Mouse (Mus musculus) forebrain, embryonic 14.5 days (tissue): ENCODE data around the gene Carmil1. TPM values are rescaled to one million over a fixed set of nuclear protein-coding genes. Genes with fewer than 3 reads are reported as not detected.

ENCODE experiments used
- ATAC-seq: fragments of 200-750 bp; cut with Nextera tagmentation; 2 replicates; pipeline ENCODE4 v1.8.0; 2017; ENCODE audit warnings: mild to moderate bottlenecking, moderate library complexity
- DNase-seq: peaks from one replicate; pipeline ENCODE4 v3.0.0-alpha.2; 2015; ENCODE audit warnings: low spot score
- H3K27ac ChIP-seq: fragments of 300-500 bp; sonication (generic); 2 replicates; pipeline ENCODE4 v1.5.1; 2014; ENCODE audit warnings: low read depth, mild to moderate bottlenecking, control low read depth, low read length, moderate library complexity
- H3K27me3 ChIP-seq: fragments of 300-500 bp; sonication (generic); replicated peaks from 2 replicates; pipeline ENCODE4 v1.6.1; 2014; ENCODE audit warnings: low read length, control low read depth, mixed read lengths; ENCODE audit not compliant: control insufficient read depth, insufficient read depth
- H3K36me3 ChIP-seq: fragments of 300-500 bp; sonication (generic); 2 replicates; pipeline ENCODE4 v1.6.1; 2014; ENCODE audit warnings: low read length, control low read depth; ENCODE audit not compliant: control insufficient read depth, insufficient read depth
- H3K4me1 ChIP-seq: fragments of 300-500 bp; sonication (generic); 2 replicates; pipeline ENCODE4 v1.6.1; 2014; ENCODE audit warnings: antibody characterized with exemption, low read length, control low read depth; ENCODE audit not compliant: control insufficient read depth, insufficient read depth
- H3K4me2 ChIP-seq: fragments of 300-500 bp; sonication (generic); 2 replicates; pipeline ENCODE4 v1.6.1; 2014; ENCODE audit warnings: mild to moderate bottlenecking, control low read depth, low read length
- H3K4me3 ChIP-seq: fragments of 300-500 bp; sonication (generic); 2 replicates; pipeline ENCODE4 v1.5.1; 2014; ENCODE audit warnings: low read depth, low read length, control low read depth
- H3K9ac ChIP-seq: fragments of 300-500 bp; sonication (generic); 2 replicates; pipeline ENCODE4 v1.6.1; 2014; ENCODE audit warnings: mild to moderate bottlenecking, low read length, control low read depth, moderate library complexity
- H3K9me3 ChIP-seq: fragments of 300-500 bp; sonication (generic); replicated peaks from 2 replicates; pipeline ENCODE4 v1.6.1; 2016; ENCODE audit warnings: low read length, control low read depth, mixed read lengths; ENCODE audit not compliant: control insufficient read depth
- WGBS: fragments of 180-500 bp; shearing (Covaris S2); extraction: QIAGEN DNeasy Blood & Tissue Kit; methylation state at CpG from one replicate; pipeline ENCODE4 v1.1.7; 2014; 5-methylcytosine and 5-hydroxymethylcytosine counted together
- polyA plus RNA-seq: library from polyadenylated mRNA; unstranded; fragments of >200 nt; fragmentation: Nextera tagmentation; extraction: Ambion mirVana; gene quantifications from 2 replicates; pipeline ENCODE4 v1.2.1, GENCODE M21; 2014

Gene Carmil1
- polyA plus RNA-seq, 1 experiment from 2014 or later, result 14.5 TPM

DNA sequence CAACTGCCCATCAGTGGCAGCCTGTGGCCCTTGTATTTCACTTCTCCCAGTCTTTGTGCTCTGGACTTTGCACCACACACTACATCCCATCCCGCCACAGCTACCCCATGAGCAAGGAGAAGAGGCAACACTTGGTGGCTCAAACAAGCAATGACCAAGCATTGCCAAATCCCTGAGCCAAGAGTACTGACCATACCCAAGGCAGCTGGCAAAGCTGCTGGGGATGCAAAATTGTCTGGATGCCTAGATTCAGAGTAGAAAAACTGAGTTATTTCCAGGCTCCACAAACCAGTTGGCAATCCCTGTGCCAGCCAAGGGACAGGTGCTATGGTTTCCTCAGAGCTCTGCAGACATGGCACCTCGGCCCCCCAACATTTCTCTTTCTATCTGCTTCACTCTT, 279.5 kb downstream of the Carmil1 start:
- Histone ChIP-seq H3K4me3 (no peak overlapping the region), H3K4me1 (no peaks in the 10 kb centered on the region), H3K36me3 (no peaks in the 10 kb centered on the region), H3K9me3 (no peaks in the 10 kb centered on the region), H3K27ac (no peak overlapping the region), H3K4me2 (no peak overlapping the region), H3K9ac (no peak overlapping the region), H3K27me3 (no peaks in the 10 kb centered on the region)
- 84% methylated on average over 2 of the region's 2 CpGs for WGBS
- ATAC-seq (no peak), DNase-seq (no peak)

DNA sequence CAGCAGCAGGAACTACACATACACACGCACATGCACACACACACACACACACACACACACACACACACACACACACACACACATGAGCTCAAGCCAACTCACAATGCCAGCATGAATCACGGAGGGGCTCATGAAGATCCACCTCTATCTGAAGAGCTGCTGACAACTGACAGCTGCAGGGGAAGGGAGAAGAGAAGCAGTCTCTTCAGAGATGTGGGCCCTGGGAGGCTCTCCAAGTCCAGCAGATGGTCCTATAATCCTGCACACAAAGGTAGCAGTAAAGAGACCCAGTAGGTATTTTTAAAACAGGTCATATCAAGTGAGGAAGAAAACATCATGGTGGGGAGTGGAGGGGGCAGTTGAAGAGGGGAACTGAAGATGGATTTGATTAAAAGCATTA, 281.8 kb downstream of the Carmil1 start:
- H3K9me3 ChIP-seq, result no peaks in the 10 kb centered on the region
- H3K4me3 ChIP-seq, result no peak overlapping the region
- WGBS, result 61% methylated on average over 2 of the region's 2 CpGs
- no peaks in the 10 kb centered on the region for H3K36me3 ChIP-seq
- H3K4me1 ChIP-seq, result no peaks in the 10 kb centered on the region; the same call in 1 of the 2 replicates
- H3K4me2 ChIP-seq, result no peak overlapping the region
- DNase-seq, result peak; percentile 35
- ATAC-seq, result peak; percentile 26; the same call in 1 of the 2 replicates
- no peak overlapping the region for H3K27ac ChIP-seq
- H3K9ac ChIP-seq, result no peak overlapping the region
- H3K27me3 ChIP-seq, result no peaks in the 10 kb centered on the region

DNA sequence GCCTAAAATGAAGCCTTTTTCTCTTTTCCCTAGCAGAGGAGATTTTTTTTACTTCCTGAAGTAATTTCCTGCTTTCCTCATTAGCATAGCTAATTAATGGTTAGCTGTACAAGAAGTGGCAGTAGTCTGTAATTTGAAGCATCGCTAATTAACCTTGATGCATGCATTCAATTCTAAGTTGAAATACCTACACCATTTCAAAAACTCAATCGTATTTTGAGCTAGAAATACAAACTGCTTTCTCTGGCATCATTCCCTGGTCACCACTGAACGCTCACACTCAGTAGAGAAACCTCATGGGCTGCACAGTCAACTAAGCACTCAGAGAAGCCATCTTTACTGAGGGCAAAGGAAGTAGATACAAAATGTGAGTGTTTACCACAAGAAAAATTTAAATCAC, 285.8 kb downstream of the Carmil1 start:
- H3K9ac ChIP-seq, result no peak overlapping the region
- DNase-seq, result peak; percentile 55
- H3K36me3 ChIP-seq, result no peaks in the 10 kb centered on the region
- no peak overlapping the region for H3K27ac ChIP-seq
- peaks cover 24% of the 10 kb centered on the region; the same call in 1 of the 2 replicates for H3K27me3 ChIP-seq
- WGBS, result 20% methylated on average over 3 of the region's 3 CpGs
- no peak overlapping the region for H3K4me3 ChIP-seq
- ATAC-seq, result peak; percentile 18; the same call in 1 of the 2 replicates
- H3K4me1 ChIP-seq, result peaks cover 9% of the 10 kb centered on the region; the same call in 1 of the 2 replicates
- no peak overlapping the region for H3K4me2 ChIP-seq
- no peaks in the 10 kb centered on the region for H3K9me3 ChIP-seq

DNA sequence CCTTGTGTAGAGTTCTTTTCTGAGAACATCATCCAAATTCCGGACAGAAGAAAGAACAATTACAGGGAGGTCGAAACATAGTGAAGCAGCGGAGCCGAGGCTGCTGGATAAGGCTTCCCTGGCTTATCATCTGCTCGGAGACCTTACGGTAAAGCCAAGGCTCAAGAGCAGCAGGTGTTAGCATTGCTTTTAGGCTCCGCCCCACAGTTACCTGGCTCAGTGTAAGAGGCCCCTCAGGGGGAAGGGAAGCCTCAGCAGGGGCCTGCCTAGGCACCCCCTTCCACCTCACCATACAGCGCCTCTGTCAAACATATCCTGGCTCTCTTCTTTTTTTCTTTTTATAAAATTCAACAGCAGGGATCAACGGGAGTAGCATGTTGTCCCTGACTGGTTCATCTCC, 286.6 kb downstream of the Carmil1 start:
- Histone ChIP-seq H3K4me1 (peaks cover 9% of the 10 kb centered on the region; the same call in 1 of the 2 replicates), H3K4me2 (no peak overlapping the region), H3K27me3 (peaks cover 24% of the 10 kb centered on the region; the same call in 1 of the 2 replicates), H3K4me3 (no peak overlapping the region), H3K9me3 (no peaks in the 10 kb centered on the region), H3K27ac (no peak overlapping the region), H3K9ac (no peak overlapping the region), H3K36me3 (no peaks in the 10 kb centered on the region)
- no peak for ATAC-seq
- no peak for DNase-seq
- 15% methylated on average over 9 of the region's 9 CpGs for WGBS

DNA sequence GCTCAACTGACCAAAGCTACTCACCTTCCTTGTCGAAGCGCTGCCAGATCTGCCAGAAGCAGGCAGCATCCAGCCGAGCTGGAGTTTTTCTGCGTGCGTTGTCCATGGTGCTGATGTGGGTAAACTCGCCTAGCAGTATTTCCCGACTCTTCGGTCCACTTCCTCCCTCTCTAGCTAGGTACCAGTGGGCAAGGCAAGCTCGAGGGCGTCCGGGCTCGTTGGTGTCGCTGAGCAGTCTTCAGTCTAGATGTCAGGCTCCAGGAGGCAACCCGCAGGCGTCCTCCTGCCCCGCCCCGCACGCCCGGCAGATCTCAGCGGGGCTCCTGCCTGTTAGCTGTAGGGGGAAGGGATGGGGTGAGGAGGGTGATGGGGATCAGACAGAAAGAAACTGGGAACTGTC, 289.7 kb downstream of the Carmil1 start, which contains the start of gene Scgn:
Gene Scgn (minus strand): TSS at position 287 of the 400 bp plus-strand sequence.
- peak; percentile 66 for DNase-seq

DNA sequence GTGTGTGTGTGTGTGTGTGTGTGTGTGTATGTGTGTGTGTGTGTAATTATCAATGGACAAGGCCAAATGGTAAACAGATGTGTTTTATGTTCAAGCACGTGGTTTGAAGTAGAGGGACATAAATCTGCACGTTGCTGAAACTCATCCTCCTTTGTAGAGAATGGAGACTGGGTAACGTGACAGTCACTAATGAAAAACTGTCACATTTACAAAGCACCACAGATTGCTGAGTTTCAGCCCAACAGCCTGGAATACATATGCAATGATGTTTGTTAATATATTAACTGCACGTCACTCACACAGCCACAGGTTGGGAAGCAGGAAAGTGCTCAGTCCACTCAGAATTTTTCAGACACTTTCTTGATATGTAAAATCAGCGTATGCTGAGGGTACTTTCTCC, 290.1 kb downstream of the Carmil1 start:
- Histone ChIP-seq H3K4me2 (peak overlapping the region; percentile 51), H3K27ac (no peak overlapping the region), H3K4me1 (peaks cover 9% of the 10 kb centered on the region; the same call in 1 of the 2 replicates), H3K36me3 (no peaks in the 10 kb centered on the region), H3K9me3 (no peaks in the 10 kb centered on the region), H3K27me3 (peaks cover 24% of the 10 kb centered on the region; the same call in 1 of the 2 replicates), H3K4me3 (no peak overlapping the region), H3K9ac (no peak overlapping the region)
- WGBS, result 29% methylated on average over 5 of the region's 5 CpGs
- ATAC-seq (peak; percentile 69; the same call in 1 of the 2 replicates), DNase-seq (peak; percentile 51)

More for the DNA sequence above, 289.7 kb downstream of the Carmil1 start, which contains the start of gene Scgn:
- Histone ChIP-seq H3K36me3 (no peaks in the 10 kb centered on the region), H3K27me3 (peaks cover 24% of the 10 kb centered on the region; the same call in 1 of the 2 replicates), H3K4me2 (peak within 1 kb of the TSS; percentile 51), H3K4me1 (peaks cover 9% of the 10 kb centered on the region; the same call in 1 of the 2 replicates), H3K9ac (0 out of 2 replicates have a peak within 1 kb of the TSS, but pooled peaks have one; percentile 21), H3K4me3 (peak within 1 kb of the TSS; percentile 14; the same call in 1 of the 2 replicates), H3K9me3 (no peaks in the 10 kb centered on the region), H3K27ac (no peak within 1 kb of the TSS)
- peak; percentile 38; the same call in 1 of the 2 replicates for ATAC-seq
- WGBS, result under 1% methylated on average over 20 of the region's 20 CpGs

DNA sequence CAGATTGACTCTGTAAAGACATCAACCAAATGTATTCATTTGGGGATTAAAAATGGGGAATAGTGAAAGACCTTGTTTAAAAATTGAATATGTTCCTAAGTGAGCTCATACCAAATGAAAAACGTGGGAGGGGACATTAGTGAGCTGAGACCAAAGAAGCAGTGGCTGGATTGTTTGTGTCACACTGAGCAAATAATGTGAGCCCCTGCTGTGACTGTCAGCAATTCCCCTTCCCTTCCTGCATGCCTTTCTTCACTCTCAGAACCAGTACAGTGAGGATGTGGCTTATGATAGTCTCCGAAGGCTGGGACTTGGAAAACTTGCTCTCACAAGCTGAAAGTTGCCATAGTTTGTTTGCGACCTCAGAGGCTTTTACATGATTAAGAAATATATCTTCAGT, 295.5 kb downstream of the Carmil1 start:
- Histone ChIP-seq H3K4me2 (no peak overlapping the region), H3K9me3 (no peaks in the 10 kb centered on the region), H3K27me3 (no peaks in the 10 kb centered on the region), H3K36me3 (no peaks in the 10 kb centered on the region), H3K9ac (no peak overlapping the region), H3K4me3 (no peak overlapping the region), H3K27ac (no peak overlapping the region), H3K4me1 (no peaks in the 10 kb centered on the region)
- WGBS, result 38% methylated on average over 3 of the region's 3 CpGs
- DNase-seq, result peak; percentile 24
- no peak for ATAC-seq

DNA sequence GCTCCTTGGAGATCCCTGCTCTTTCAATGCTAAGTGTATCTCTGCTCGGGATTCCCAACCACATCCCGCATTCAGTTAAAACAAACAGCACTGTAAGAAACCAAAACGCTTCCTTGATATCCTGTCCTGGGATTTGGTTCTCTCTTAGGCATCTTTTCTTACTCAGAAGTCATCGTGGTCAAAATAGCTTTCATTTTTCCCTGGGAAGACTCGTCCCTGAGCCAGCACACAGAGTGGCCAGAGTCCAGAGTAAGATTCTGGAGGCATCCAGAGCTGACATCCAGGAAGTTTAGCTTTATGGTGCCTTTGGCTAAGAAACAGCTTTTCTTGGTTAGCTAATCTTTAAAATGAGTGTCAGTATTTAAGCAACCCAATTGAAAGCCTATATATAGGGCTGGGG, 308.3 kb downstream of the Carmil1 start:
- H3K4me3 ChIP-seq, result no peak overlapping the region
- 79% methylated on average over 5 of the region's 5 CpGs for WGBS
- ATAC-seq (no peak), DNase-seq (no peak)
- no peak overlapping the region for H3K9ac ChIP-seq
- no peak overlapping the region for H3K27ac ChIP-seq
- H3K4me1 ChIP-seq, result no peaks in the 10 kb centered on the region
- no peaks in the 10 kb centered on the region for H3K27me3 ChIP-seq
- no peaks in the 10 kb centered on the region for H3K36me3 ChIP-seq
- no peak overlapping the region for H3K4me2 ChIP-seq
- H3K9me3 ChIP-seq, result no peaks in the 10 kb centered on the region

DNA sequence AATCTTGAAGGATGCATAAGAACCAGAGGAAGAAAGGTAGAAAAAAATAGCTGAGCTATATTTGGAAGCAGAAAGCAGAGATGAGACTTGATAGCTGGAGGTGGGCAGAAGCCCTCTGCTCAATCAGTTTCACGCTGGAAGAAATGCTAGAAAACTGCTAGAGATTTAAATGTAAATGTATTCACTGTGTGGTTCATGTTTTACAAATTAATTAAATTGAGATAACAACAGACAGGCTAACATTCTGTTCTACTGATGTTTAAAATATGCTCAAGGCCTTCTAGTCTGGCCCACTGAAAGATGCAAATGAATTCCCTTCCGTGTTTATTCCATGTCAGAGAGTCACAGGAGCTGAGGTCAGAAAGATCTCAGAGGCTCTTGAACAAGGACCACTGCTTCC, 308.7 kb downstream of the Carmil1 start:
- H3K4me2 ChIP-seq, result no peak overlapping the region
- ATAC-seq (peak; percentile 37; the same call in 1 of the 2 replicates), DNase-seq (peak; percentile 44)
- H3K27ac ChIP-seq, result no peak overlapping the region
- no peaks in the 10 kb centered on the region for H3K9me3 ChIP-seq
- no peaks in the 10 kb centered on the region for H3K4me1 ChIP-seq
- WGBS, result 71% methylated on average over 2 of the region's 2 CpGs
- no peaks in the 10 kb centered on the region for H3K27me3 ChIP-seq
- no peak overlapping the region for H3K9ac ChIP-seq
- no peaks in the 10 kb centered on the region for H3K36me3 ChIP-seq
- H3K4me3 ChIP-seq, result no peak overlapping the region
